Mouse (Mus musculus) lung, postnatal 0 days (tissue): ENCODE data around the gene Cplx3.

ENCODE experiments used
- CTCF ChIP-seq: IDR thresholded peaks from 2 replicates; pipeline ENCODE4 v1.5.1; 2016; ENCODE audit warnings: antibody characterized with exemption, mild to moderate bottlenecking
- EP300 ChIP-seq: IDR thresholded peaks from 2 replicates; pipeline ENCODE4 v1.6.1; 2016; ENCODE audit warnings: antibody characterized with exemption, mild to moderate bottlenecking, control low read depth

DNA sequence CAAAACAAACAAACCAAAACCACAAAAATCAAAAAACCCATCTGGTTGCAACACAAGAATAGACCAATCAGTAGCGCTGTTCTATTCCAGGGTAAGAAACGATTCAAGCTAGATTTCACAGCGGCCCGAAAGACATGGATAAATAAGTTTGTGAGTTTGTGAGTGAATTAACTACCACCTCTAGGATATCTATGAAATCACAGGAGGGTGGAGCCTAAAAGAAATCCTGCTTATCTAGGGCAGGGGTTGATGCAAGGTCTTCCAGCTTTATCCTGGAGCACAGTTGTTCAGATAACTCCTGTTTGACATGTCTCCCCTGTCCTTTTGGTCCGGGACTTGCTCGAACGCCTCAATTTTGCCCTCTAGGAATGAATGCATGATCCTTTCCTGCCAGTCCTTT, 45.8 kb downstream of the Cplx3 start:
- TF ChIP-seq CTCF, result no peak
- no peak for TF ChIP-seq EP300
